Mouse (Mus musculus) thymus, adult 2 months (tissue): Measurements from ENCODE around the gene Spi1.

Experiments used
- CTCF ChIP-seq: fragments of 200-500 bp; IDR thresholded peaks from 2 replicates; pipeline ENCODE4 v1.5.1; 2012; ENCODE audit warnings: mild to moderate bottlenecking, control low read depth, low read length, moderate library complexity, borderline replicate concordance; ENCODE audit not compliant: control insufficient read depth, poor library complexity, insufficient read depth; ENCODE audit errors: extremely low read depth
- POLR2A ChIP-seq: fragments of 200-500 bp; IDR thresholded peaks from 2 replicates; pipeline ENCODE4 v1.6.1; 2012; ENCODE audit warnings: mild to moderate bottlenecking, low read length, control low read depth, moderate library complexity; ENCODE audit not compliant: control insufficient read depth, poor library complexity, insufficient read depth; ENCODE audit errors: extremely low read depth

DNA sequence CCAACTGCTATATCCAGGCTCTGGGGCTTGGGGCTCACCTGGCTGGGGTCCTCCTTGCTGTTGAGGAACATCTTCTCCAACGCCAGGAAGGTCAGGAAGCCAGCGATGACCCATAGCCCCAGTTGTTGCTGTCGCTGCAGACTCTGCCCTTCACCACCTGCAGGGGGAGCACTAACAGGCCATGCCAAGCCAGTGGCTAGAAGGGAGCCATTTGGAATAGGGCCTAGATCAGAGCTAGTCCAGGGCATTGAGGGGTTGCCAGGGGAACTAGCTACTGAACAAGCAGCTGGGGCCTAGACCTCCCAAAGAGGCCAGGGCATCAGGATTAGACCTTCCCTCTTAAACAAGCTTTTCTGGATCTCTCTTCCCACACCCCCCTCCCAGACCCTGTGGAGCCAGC, 16.6 kb upstream of the Spi1 start:
- TF ChIP-seq CTCF (peak; percentile 81), POLR2A (no peak)
